Mouse (Mus musculus) heart, adult 2 months (tissue): ENCODE measurements around the gene Krt78. TPM values are rescaled to one million over a fixed set of nuclear protein-coding genes. Genes with fewer than 3 reads are reported as not detected.
"Not testable (repeated sequence)": the region's sequence is repeated elsewhere in the genome, so short reads cannot be mapped to it uniquely, and the experiment has no call there.

ENCODE experiments used
- DNase-seq, 2 experiments: peaks; one replicate each; pipeline ENCODE4 v3.0.0; 2021
- H3K27ac ChIP-seq: fragments of 200-600 bp; 2 replicates; pipeline ENCODE4 v1.8.1; 2022
- H3K27me3 ChIP-seq: fragments of 200-500 bp; 2 replicates; pipeline ENCODE4 v1.6.1; 2012; ENCODE audit warnings: mild to moderate bottlenecking, low read length, inconsistent platforms, mixed read lengths; ENCODE audit not compliant: control insufficient read depth, insufficient read depth
- H3K36me3 ChIP-seq: fragments of 200-500 bp; 2 replicates; pipeline ENCODE4 v1.6.1; 2012; ENCODE audit warnings: low read length, inconsistent platforms; ENCODE audit not compliant: control insufficient read depth, insufficient read depth
- H3K4me1 ChIP-seq: fragments of 200-500 bp; 2 replicates; pipeline ENCODE4 v1.6.1; 2011; ENCODE audit warnings: low read length; ENCODE audit not compliant: control insufficient read depth, insufficient read depth
- H3K4me3 ChIP-seq: fragments of 200-600 bp; 2 replicates; pipeline ENCODE4 v1.8.1; 2022
- H3K79me2 ChIP-seq: fragments of 200-500 bp; replicated peaks from 2 replicates; pipeline ENCODE4 v1.6.1; 2012; ENCODE audit warnings: mild to moderate bottlenecking, inconsistent platforms, low read length, moderate library complexity, mixed read lengths; ENCODE audit not compliant: control insufficient read depth, insufficient read depth
- H3K9ac ChIP-seq: fragments of 200-500 bp; 2 replicates; pipeline ENCODE4 v1.6.1; 2012; ENCODE audit warnings: low read depth, mild to moderate bottlenecking, control low read depth, inconsistent platforms, low read length, mixed read lengths
- CTCF ChIP-seq: fragments of 200-600 bp; IDR thresholded peaks from 2 replicates; pipeline ENCODE4 v1.8.1; 2022; ENCODE audit warnings: antibody characterized with exemption, mild to moderate bottlenecking, moderate library complexity
- EP300 ChIP-seq: fragments of 200-500 bp; IDR thresholded peaks from 2 replicates; pipeline ENCODE4 v1.6.1; 2011; ENCODE audit warnings: low read depth, low read length, control low read depth; ENCODE audit not compliant: insufficient read depth
- POLR2A ChIP-seq: fragments of 200-500 bp; IDR thresholded peaks from 2 replicates; pipeline ENCODE4 v1.6.1; 2011; ENCODE audit warnings: mild to moderate bottlenecking, low read depth, low read length, control low read depth; ENCODE audit not compliant: insufficient read depth
- WGBS: fragments of 180-500 bp; shearing (Covaris S2); methylation state at CpG from one replicate; pipeline ENCODE4 v1.1.7; 2018; 5-methylcytosine and 5-hydroxymethylcytosine counted together
- intact Hi-C: fragments of 180-260 bp; cut with DNase I; formaldehyde crosslinking; loops from one replicate; pipeline ENCODE4 v1.15.1; 2025
- long read RNA-seq: library from polyadenylated mRNA; stranded (forward); transcript quantifications from one replicate; pipeline ENCODE4 v2.0.0, GENCODE M21; 2021
- polyA plus RNA-seq: library from polyadenylated mRNA; depleted of rRNA; stranded (reverse); fragments of >200 nt; gene quantifications from 2 replicates; pipeline ENCODE4 v1.2.3, GENCODE M21; 2012; rRNA removed
- total RNA-seq, 2 experiments: library from RNA; stranded (reverse); gene quantifications; 2 replicates each; pipeline ENCODE4 v1.2.3; 2021

Krt78 gene
- total RNA-seq = under 1 TPM in 1 of 2 experiments, not detected in 1; 0.08 TPM
- polyA plus RNA-seq = not detected in 2 replicates
- long read RNA-seq = 0 reads

- Histone ChIP-seq H3K9ac (no peak within 1 kb of the TSS), H3K36me3 (no peaks in the 10 kb centered on the region), H3K4me3 (no peak within 1 kb of the TSS), H3K4me1 (no peaks in the 10 kb centered on the region), H3K27me3 (no peaks in the 10 kb centered on the region), H3K27ac (no peak within 1 kb of the TSS), H3K79me2 (no peaks in the 10 kb centered on the region)
- TF ChIP-seq POLR2A (no peak), CTCF (no peak), EP300 (no peak)
- no peak for DNase-seq
- intact Hi-C loops = no loop called here
- WGBS = 81% methylated on average over 9 of the region's 9 CpGs
These were observed at the start of gene Krt78 for GRCm38 (mm10) chr15:101954187-101954586. TSS of gene Krt78 (minus strand) at chr15:101954287.

GRCm38 (mm10) chr15:102003516-102003915, 49.4 kb upstream of the Krt78 start:
- Histone ChIP-seq H3K27me3 (no peaks in the 10 kb centered on the region; the same call in 1 of the 2 replicates), H3K4me3 (no peak overlapping the region)

GRCm38 (mm10) chr15:102002646-102003488, 48.8 kb upstream of the Krt78 start:
- no peaks in the 10 kb centered on the region; the same call in 1 of the 2 replicates for H3K27me3 ChIP-seq
- H3K79me2 ChIP-seq = no peaks in the 10 kb centered on the region
- WGBS = 12% methylated on average over 34 of the region's 34 CpGs
- H3K9ac ChIP-seq = peak overlapping the region; percentile 55
- H3K4me1 ChIP-seq = peaks cover 1% of the 10 kb centered on the region; the same call in 1 of the 2 replicates
- H3K4me3 ChIP-seq = peak overlapping the region; percentile 9; the same call in 1 of the 2 replicates
- intact Hi-C loops = no loop called here
- H3K36me3 ChIP-seq = no peaks in the 10 kb centered on the region
- TF ChIP-seq POLR2A = no peak
- no peak for TF ChIP-seq CTCF
- TF ChIP-seq EP300 = no peak
- DNase-seq = peak; percentile 28 to 36
- no peak overlapping the region for H3K27ac ChIP-seq

More at GRCm38 (mm10) chr15:102003516-102003915, 49.4 kb upstream of the Krt78 start:
- peaks cover 1% of the 10 kb centered on the region; the same call in 1 of the 2 replicates for H3K4me1 ChIP-seq
- 44% methylated on average over 12 of the region's 12 CpGs for WGBS
- H3K9ac ChIP-seq = no peak overlapping the region
- DNase-seq = no peak
- TF ChIP-seq EP300 (no peak), CTCF (no peak)
- H3K27ac ChIP-seq = no peak overlapping the region
- no peaks in the 10 kb centered on the region for H3K79me2 ChIP-seq
- no peaks in the 10 kb centered on the region for H3K36me3 ChIP-seq
- intact Hi-C loops = no loop called here

GRCm38 (mm10) chr15:101999676-102000335, 45.7 kb upstream of the Krt78 start:
- intact Hi-C loops = no loop called here
- TF ChIP-seq EP300 (no peak), CTCF (no peak), POLR2A (no peak)
- peaks cover 1% of the 10 kb centered on the region; the same call in 1 of the 2 replicates for H3K4me1 ChIP-seq
- WGBS = 76% methylated on average over 11 of the region's 11 CpGs
- DNase-seq = no peak
- H3K27me3 ChIP-seq = no peaks in the 10 kb centered on the region; the same call in 1 of the 2 replicates
- H3K36me3 ChIP-seq = no peaks in the 10 kb centered on the region
- no peak overlapping the region for H3K9ac ChIP-seq
- H3K4me3 ChIP-seq = no peak overlapping the region
- no peak overlapping the region for H3K27ac ChIP-seq
- no peaks in the 10 kb centered on the region for H3K79me2 ChIP-seq

GRCm38 (mm10) chr15:101999156-101999555, 45.1 kb upstream of the Krt78 start:
- Histone ChIP-seq H3K4me1 (peaks cover 1% of the 10 kb centered on the region; the same call in 1 of the 2 replicates), H3K9ac (no peak overlapping the region), H3K36me3 (no peaks in the 10 kb centered on the region), H3K4me3 (no peak overlapping the region), H3K79me2 (no peaks in the 10 kb centered on the region), H3K27me3 (no peaks in the 10 kb centered on the region; the same call in 1 of the 2 replicates), H3K27ac (no peak overlapping the region)
- WGBS = 81% methylated on average over 11 of the region's 11 CpGs
- intact Hi-C loops = no loop called here
- no peak for DNase-seq
- no peak for TF ChIP-seq POLR2A
- no peak for TF ChIP-seq EP300
- no peak for TF ChIP-seq CTCF

- H3K36me3 ChIP-seq, H3K27ac ChIP-seq, H3K9ac ChIP-seq, intact Hi-C loops, H3K27me3 ChIP-seq, DNase-seq, H3K4me1 ChIP-seq, H3K4me3 ChIP-seq, H3K79me2 ChIP-seq: not testable (repeated sequence)
- 84% methylated on average over 11 of the region's 11 CpGs for WGBS
These were observed 42.5 kb upstream of the Krt78 start for GRCm38 (mm10) chr15:101996450-101997078.
